Mouse (Mus musculus) liver, embryonic 15.5 days (tissue): ENCODE results near the gene Ppig. TPM values are rescaled to one million over a fixed set of nuclear protein-coding genes. Genes with fewer than 3 reads are reported as not detected.

Experiments
- ATAC-seq: fragments of 200-750 bp; cut with Nextera tagmentation; 2 replicates; pipeline ENCODE4 v1.8.0; 2017; ENCODE audit warnings: moderate number of reproducible peaks, mild to moderate bottlenecking, moderate library complexity; ENCODE audit not compliant: insufficient read depth
- H3K27ac ChIP-seq: fragments of 300-500 bp; sonication (generic); replicated peaks from 2 replicates; pipeline ENCODE4 v1.5.1; 2015; ENCODE audit warnings: mild to moderate bottlenecking, inconsistent platforms
- H3K27me3 ChIP-seq: fragments of 300-500 bp; sonication (generic); 2 replicates; pipeline ENCODE4 v1.6.1; 2015; ENCODE audit warnings: mild to moderate bottlenecking, inconsistent platforms
- H3K36me3 ChIP-seq: fragments of 300-500 bp; sonication (generic); replicated peaks from 2 replicates; pipeline ENCODE4 v1.6.1; 2015; ENCODE audit warnings: moderate library complexity, mild to moderate bottlenecking, inconsistent platforms
- H3K4me1 ChIP-seq: fragments of 300-500 bp; sonication (generic); replicated peaks from 2 replicates; pipeline ENCODE4 v1.6.1; 2015; ENCODE audit warnings: inconsistent platforms
- H3K4me2 ChIP-seq: fragments of 300-500 bp; sonication (generic); 2 replicates; pipeline ENCODE4 v1.6.1; 2015; ENCODE audit warnings: moderate library complexity, mild to moderate bottlenecking, inconsistent platforms
- H3K4me3 ChIP-seq: fragments of 300-500 bp; sonication (generic); replicated peaks from 2 replicates; pipeline ENCODE4 v1.5.1; 2015; ENCODE audit warnings: mild to moderate bottlenecking, inconsistent platforms
- H3K9ac ChIP-seq: fragments of 300-500 bp; sonication (generic); 2 replicates; pipeline ENCODE4 v1.6.1; 2015; ENCODE audit warnings: moderate library complexity, mild to moderate bottlenecking, inconsistent platforms
- H3K9me3 ChIP-seq: fragments of 300-500 bp; sonication (generic); replicated peaks from 2 replicates; pipeline ENCODE4 v1.6.1; 2016; ENCODE audit warnings: inconsistent platforms
- WGBS: fragments of 180-500 bp; shearing (Covaris S2); methylation state at CpG from one replicate; pipeline ENCODE4 v1.1.7; 2015; ENCODE audit warnings: mixed read lengths; ENCODE audit not compliant: insufficient replicate concordance; 5-methylcytosine and 5-hydroxymethylcytosine counted together
- polyA plus RNA-seq: library from polyadenylated mRNA; unstranded; fragments of >200 nt; fragmentation: Nextera tagmentation; extraction: Ambion mirVana; gene quantifications from 2 replicates; pipeline ENCODE4 v1.2.1, GENCODE M21; 2015

Ppig gene
- polyA plus RNA-seq, 1 experiment from 2014 or later, result 51.8 TPM

DNA sequence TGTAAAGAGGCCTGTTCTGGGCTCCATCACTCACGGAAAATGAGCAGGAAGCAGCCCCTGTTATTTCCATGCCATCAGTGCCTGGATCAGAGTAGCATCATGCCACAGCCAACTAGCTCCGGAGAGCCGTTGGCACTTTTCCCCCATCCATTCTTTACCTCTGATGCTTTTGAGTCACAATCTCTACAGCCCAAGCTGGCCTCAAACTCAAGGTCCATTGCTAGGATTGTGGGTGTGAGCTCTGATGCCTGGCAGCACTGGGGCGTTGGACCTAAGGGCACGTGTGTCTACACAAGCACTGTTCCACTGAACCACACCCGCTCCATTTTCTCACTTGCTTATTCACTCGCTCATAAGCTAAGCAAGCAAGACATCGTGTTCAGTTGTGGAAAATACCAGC is 21.9 kb upstream of the Ppig start:
- Histone ChIP-seq H3K4me1 (no peaks in the 10 kb centered on the region), H3K27me3 (no peaks in the 10 kb centered on the region), H3K27ac (no peak overlapping the region), H3K36me3 (peaks cover 17% of the 10 kb centered on the region; the same call in 1 of the 2 replicates), H3K4me2 (no peak overlapping the region), H3K9me3 (no peaks in the 10 kb centered on the region), H3K9ac (no peak overlapping the region), H3K4me3 (no peak overlapping the region)
- ATAC-seq, result no peak
- WGBS, result 82% methylated on average over 8 of the region's 8 CpGs

DNA sequence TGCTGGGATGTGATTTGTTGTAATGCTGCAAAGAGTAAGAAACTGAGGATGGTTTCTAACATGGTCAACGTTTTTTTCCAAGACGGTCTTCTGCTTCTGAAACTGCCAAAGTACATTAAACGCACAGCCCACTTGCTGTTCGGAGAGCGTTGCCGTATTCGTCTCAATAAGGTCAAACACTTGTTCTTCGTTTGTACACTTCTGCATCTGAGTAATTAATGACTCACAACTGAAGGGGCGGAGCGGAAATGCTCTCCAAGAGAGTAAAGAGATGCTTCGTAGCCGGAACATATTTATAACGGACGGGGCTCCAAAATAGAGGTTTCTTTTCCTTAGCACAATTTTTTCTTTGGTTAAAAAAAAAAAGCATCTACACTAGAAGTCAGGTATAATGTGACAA is 10.2 kb upstream of the Ppig start:
- Histone ChIP-seq H3K36me3 (0 out of 2 replicates have a peak, but pooled peaks cover 1% of the 10 kb centered on the region), H3K27me3 (no peaks in the 10 kb centered on the region), H3K4me1 (peaks cover 11% of the 10 kb centered on the region), H3K9me3 (no peaks in the 10 kb centered on the region), H3K27ac (no peak overlapping the region), H3K4me2 (no peak overlapping the region; the same call in 1 of the 2 replicates), H3K4me3 (no peak overlapping the region), H3K9ac (no peak overlapping the region)
- ATAC-seq, result no peak
- 87% methylated on average over 14 of the region's 14 CpGs for WGBS

DNA sequence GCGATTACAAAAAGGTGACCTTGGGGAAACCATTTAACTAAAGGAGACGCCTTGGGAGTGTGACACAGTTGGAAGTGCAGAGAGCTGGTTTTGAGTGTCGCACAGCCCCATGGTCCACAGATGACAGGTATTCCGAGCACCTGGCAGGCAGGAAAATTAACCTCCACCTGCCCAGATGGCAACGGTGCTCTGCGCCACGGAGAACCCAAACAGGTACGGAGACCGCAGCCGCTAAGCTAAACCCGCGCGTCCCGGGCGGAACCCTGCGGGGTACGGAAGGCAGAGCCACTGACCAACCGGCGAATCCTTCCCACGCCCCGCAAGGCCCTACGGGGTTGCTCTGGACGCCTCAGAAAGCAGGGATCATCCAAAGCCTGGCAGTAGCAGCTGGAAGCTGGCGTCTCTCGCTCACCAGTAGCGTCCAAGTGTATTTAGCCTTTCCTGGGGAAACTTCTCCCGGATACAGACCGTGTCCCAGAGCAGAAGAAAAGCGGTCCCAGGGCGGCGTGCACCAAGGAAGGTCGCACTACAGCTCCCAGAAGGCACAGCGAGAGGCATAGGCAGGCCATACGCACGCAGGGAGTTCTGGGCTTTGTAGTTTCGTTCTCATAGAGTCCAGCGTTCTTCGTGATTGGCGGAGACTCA is 9.2 kb upstream of the Ppig start, which contains the start of gene Fastkd1:
Gene Fastkd1, minus strand, starts transcription at position 536 of the 645 bp plus-strand sequence.
- peak within 1 kb of the TSS; percentile 67 for H3K9ac ChIP-seq
- WGBS, result under 1% methylated on average over 39 of the region's 39 CpGs
- peak within 1 kb of the TSS; percentile 89 for H3K4me2 ChIP-seq
- no peaks in the 10 kb centered on the region for H3K9me3 ChIP-seq
- no peaks in the 10 kb centered on the region for H3K27me3 ChIP-seq
- peaks cover 11% of the 10 kb centered on the region for H3K4me1 ChIP-seq
- peak within 1 kb of the TSS; percentile 16; the same call in 1 of the 2 replicates for H3K27ac ChIP-seq
- no peaks in the 10 kb centered on the region for H3K36me3 ChIP-seq
- ATAC-seq, result peak; percentile 98
- H3K4me3 ChIP-seq, result peak within 1 kb of the TSS; percentile 73

DNA sequence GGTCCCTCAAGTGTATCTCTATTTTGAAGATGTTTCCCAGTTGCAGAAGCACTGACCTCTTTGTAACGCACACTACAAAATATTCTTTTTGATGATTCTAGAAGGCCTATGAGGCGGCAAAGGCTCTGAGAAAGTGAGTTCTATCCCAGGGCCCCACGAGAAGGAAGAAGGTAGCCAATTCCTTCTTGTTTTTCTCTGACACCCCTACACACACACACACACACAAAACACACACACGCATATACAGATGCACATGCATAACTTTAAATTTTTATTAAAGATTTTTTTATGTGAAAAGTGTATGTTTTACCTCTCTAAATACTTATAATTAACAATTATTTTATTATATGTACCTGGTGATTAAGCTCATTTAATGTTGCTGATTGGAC is 8.7 kb upstream of the Ppig start:
- peak overlapping the region; percentile 73 for H3K4me3 ChIP-seq
- WGBS, result 18% methylated on average over 4 of the region's 4 CpGs
- no peak for ATAC-seq

DNA sequence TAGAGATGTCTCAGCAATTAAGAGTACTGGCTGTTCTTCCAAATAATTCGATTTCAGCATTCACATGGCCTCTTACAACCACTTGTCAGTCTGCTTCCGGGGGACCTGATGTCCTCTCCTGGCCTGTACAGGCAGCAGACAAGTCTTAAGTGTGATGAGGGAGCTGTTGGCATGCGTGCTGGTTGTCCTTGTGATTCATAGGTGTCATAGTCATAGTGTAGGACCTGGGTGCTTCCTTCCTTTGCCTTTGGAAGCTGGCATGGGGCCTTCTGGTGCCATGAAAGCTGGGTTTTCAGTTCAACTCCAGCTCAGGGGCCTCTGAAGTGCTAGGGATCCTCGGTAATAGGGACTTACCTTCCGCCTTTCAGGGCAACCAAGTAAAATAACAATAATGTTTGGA is 8.2 kb upstream of the Ppig start:
- Histone ChIP-seq H3K4me2 (no peak overlapping the region), H3K36me3 (no peaks in the 10 kb centered on the region), H3K9me3 (no peaks in the 10 kb centered on the region), H3K27me3 (no peaks in the 10 kb centered on the region), H3K4me1 (peaks cover 11% of the 10 kb centered on the region), H3K4me3 (no peak overlapping the region), H3K27ac (no peak overlapping the region), H3K9ac (no peak overlapping the region)
- ATAC-seq, result no peak
- WGBS, result 63% methylated on average over 5 of the region's 5 CpGs

More for the DNA sequence above, 8.7 kb upstream of the Ppig start:
- H3K27me3 ChIP-seq, result no peaks in the 10 kb centered on the region
- H3K4me2 ChIP-seq, result peak overlapping the region; percentile 89
- no peak overlapping the region for H3K27ac ChIP-seq
- no peaks in the 10 kb centered on the region for H3K9me3 ChIP-seq
- no peaks in the 10 kb centered on the region for H3K36me3 ChIP-seq
- no peak overlapping the region for H3K9ac ChIP-seq
- peaks cover 11% of the 10 kb centered on the region for H3K4me1 ChIP-seq

DNA sequence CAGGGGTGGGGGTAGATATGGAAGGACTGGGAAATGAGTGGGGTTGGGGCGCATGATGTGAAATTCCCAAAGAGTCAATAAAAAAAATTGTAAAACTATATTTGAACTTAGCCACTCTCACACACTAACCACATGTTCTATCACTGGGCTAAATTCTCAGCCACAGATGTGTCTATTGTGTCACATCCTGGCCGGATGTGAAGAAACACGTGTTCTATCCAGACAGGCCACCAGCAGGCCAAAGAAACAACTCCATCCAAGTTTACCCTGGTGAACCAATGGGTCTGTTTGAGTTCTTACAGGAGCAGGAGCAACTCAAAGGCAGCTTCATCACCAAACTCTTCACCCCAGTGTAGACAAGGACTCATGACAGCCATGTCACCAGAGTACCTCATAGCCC is 5.9 kb upstream of the Ppig start:
- Histone ChIP-seq H3K9ac (no peak overlapping the region), H3K4me3 (no peak overlapping the region), H3K9me3 (no peaks in the 10 kb centered on the region), H3K4me2 (no peak overlapping the region), H3K4me1 (peaks cover 7% of the 10 kb centered on the region), H3K36me3 (no peaks in the 10 kb centered on the region), H3K27ac (no peak overlapping the region), H3K27me3 (peaks cover 15% of the 10 kb centered on the region; the same call in 1 of the 2 replicates)
- ATAC-seq, result no peak
- WGBS, result 40% methylated on average over 3 of the region's 3 CpGs

DNA sequence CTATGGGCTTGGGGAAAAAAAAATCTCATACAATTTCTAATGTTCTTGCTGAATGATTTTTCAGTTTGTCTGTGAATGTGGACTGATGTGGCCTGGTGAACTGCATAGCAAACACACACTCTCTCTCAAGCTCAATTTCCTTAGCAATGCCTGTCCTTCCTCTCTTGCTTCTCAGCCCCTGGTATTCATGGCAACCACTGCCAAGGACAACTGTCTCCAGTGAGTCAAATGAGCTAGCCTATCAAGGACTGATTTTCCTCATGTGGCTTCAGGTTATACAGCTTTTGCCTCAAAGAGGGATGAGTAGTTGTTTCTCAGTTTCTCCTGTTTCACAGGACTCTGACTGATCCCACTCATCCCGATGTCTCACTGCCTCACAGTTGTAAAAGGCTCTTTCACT is 3.2 kb upstream of the Ppig start:
- no peaks in the 10 kb centered on the region for H3K36me3 ChIP-seq
- no peak overlapping the region for H3K9ac ChIP-seq
- H3K4me1 ChIP-seq, result peaks cover 9% of the 10 kb centered on the region
- no peak overlapping the region for H3K4me3 ChIP-seq
- peaks cover 15% of the 10 kb centered on the region; the same call in 1 of the 2 replicates for H3K27me3 ChIP-seq
- ATAC-seq, result no peak
- WGBS, result 47% methylated on average over 1 of the region's 1 CpGs
- H3K9me3 ChIP-seq, result no peaks in the 10 kb centered on the region
- H3K27ac ChIP-seq, result no peak overlapping the region
- no peak overlapping the region for H3K4me2 ChIP-seq

DNA sequence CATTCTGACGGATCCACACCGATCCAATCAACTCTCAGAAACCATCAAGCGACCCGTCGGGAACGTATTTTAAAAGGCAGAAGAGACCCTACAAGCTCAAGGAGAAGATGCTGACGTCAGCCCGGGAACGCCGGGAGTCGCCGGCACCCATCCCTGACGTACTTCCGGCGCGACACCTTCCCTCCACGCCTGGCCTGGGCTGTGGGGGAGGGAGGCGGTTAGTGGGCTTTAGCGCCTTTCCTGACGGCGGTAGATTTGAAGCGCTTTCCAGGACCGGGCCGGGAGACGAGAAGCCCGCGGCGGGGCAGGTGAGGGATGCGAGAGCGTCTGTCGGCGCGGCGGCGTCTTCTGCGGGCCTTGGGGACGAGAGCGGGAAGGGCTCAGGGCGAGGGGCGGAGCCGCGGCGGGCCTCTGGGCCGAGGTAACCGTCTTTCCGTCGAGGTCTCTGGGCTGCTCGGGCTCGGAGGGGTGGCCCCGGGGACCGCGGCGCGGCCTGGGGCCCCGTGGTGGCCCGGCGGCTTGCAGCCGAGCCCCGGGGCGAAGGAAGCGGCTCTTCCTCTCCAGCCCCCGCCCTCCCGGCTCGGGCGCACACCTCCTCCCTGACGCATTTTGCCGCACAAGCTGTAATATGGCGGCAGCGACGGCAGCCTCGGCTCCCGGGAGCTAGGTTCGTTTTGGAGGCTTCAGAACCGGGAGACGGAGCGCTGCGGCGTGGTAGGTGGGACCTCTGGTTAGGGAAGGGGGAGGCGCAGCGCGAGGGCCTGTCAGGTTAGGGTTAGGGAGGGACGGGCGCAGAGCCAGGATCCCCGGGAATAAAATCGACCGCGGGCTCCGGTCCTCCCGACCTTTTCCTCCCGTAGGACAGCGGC is 539 bp downstream of the Ppig start:
- Histone ChIP-seq H3K4me1 (peaks cover 20% of the 10 kb centered on the region), H3K27ac (peak overlapping the region; percentile 90), H3K36me3 (no peaks in the 10 kb centered on the region), H3K4me3 (peak overlapping the region; percentile 88), H3K4me2 (peak overlapping the region; percentile 71), H3K9me3 (no peaks in the 10 kb centered on the region), H3K27me3 (peaks cover 15% of the 10 kb centered on the region; the same call in 1 of the 2 replicates), H3K9ac (peak overlapping the region; percentile 92)
- under 1% methylated on average over 91 of the region's 91 CpGs for WGBS
- peak; percentile 88 for ATAC-seq

DNA sequence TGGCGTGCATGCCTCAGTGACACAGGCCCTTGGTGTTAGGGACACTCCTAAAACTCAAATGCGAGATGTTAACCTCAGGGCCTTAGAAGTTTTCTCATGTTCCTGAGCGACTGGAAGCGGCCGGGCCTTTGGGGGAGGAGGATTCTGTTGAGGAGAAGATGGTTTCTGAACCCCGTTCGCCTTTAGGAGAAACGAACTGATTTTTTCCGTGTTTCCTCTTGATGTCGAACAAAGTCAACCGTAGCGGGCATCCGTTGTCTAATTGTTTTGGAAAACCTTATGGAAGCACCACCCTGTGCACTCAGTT is 1.1 kb downstream of the Ppig start:
- under 1% methylated on average over 13 of the region's 13 CpGs for WGBS
- H3K4me1 ChIP-seq, result peaks cover 20% of the 10 kb centered on the region

DNA sequence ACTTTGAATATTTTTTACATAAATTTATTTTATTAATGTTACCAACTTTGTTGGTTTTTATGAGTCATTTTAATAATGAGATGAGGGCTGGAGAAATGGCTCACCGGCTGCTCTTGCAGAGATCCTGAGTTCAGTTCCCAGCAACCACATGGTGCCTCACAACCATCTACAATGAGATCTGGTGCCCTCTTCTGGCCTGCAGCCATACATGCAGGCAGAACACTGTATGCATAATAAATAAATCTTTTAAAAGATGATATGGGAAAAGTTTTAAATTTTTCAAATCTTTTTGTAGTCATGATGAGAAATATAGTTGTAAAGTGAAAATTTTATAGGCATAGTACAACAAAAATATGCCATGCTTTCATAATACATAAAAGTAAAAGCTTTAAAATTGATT is 22.7 kb downstream of the Ppig start:
- Histone ChIP-seq H3K4me3 (no peak overlapping the region), H3K9ac (no peak overlapping the region), H3K27ac (no peak overlapping the region), H3K9me3 (no peaks in the 10 kb centered on the region), H3K4me2 (no peak overlapping the region), H3K36me3 (peaks cover 74% of the 10 kb centered on the region), H3K4me1 (no peaks in the 10 kb centered on the region), H3K27me3 (no peaks in the 10 kb centered on the region)
- 87% methylated on average over 1 of the region's 1 CpGs for WGBS
- ATAC-seq, result no peak

More for the DNA sequence above, 1.1 kb downstream of the Ppig start:
- H3K4me3 ChIP-seq, result peak overlapping the region; percentile 88
- peaks cover 15% of the 10 kb centered on the region; the same call in 1 of the 2 replicates for H3K27me3 ChIP-seq
- peak overlapping the region; percentile 71 for H3K4me2 ChIP-seq
- peak overlapping the region; percentile 90 for H3K27ac ChIP-seq
- no peak for ATAC-seq
- H3K36me3 ChIP-seq, result no peaks in the 10 kb centered on the region
- H3K9me3 ChIP-seq, result no peaks in the 10 kb centered on the region
- H3K9ac ChIP-seq, result peak overlapping the region; percentile 92

DNA sequence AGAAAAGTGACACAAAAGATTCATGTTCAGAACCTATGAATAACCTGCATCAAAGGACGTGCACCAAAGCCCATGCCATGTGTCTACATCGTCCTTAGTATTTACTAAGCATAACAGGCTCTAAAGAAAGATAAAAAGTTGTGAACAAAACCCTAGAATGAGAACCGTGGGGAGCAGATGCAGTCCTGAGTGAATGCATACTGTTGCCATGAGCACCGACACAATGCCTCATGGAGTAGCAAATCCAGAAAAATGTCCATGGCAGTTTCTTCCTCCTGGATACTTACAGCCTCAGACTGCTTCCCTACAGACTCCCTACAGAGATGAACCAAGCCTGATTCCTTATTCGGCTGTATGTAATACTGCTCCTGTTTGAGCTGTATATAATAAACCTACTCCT is 38.6 kb downstream of the Ppig start:
- Histone ChIP-seq H3K27me3 (no peaks in the 10 kb centered on the region), H3K9me3 (no peaks in the 10 kb centered on the region), H3K4me2 (no peak overlapping the region), H3K9ac (no peak overlapping the region), H3K4me1 (no peaks in the 10 kb centered on the region), H3K36me3 (no peaks in the 10 kb centered on the region), H3K27ac (no peak overlapping the region), H3K4me3 (no peak overlapping the region)
- WGBS, result 63% methylated on average over 5 of the region's 5 CpGs
- no peak for ATAC-seq
